Mouse (Mus musculus): ENCODE data around the gene Adarb2.
"Not testable (repeated sequence)": the region's sequence is repeated elsewhere in the genome, so short reads cannot be mapped to it uniquely, and the experiment has no call there.

Adarb2 gene

GRCm38 (mm10) chr13:8590460-8590859 lies 387.8 kb downstream of the Adarb2 start:
- no peak for DNase-seq

GRCm38 (mm10) chr13:8596977-8597646 lies 394.4 kb downstream of the Adarb2 start:
- DNase-seq, result no peak

DNA sequence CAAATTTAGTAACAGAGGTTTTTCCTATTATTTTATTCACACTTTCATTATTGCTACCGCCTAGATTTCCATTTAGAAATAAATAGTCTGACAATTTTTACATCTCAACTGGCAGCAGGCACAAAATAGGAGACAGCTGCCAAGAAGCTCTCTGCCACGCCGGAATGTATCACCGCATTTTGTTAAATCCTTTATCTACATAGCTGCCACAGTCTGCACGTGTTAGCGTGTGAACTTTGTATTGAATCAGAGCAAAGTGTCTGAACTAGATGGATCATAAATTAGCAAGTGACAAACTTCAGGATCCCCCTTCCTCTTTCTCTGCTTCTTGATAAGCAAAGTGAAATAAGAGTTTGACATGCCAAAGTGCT lies 395.0 kb downstream of the Adarb2 start:
- DNase-seq, result no peak

DNA sequence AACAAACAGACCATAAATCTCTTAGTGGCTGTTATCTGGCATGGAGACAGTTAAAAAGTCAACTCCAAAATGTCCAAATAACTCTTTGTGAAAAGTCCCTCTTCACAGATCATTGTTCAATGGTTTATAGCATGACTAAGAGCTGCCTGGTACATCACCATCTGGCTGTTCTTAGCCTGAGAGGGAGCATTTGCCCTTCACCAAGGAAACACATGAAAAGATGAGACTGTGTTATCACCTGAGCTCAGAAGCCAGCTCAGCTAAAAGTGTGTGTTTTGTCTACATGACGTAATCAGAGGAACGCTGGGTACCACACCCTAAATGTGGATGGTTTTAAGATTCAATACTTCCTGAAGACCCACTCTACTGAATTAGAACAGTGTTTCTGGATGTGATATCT lies 403.0 kb downstream of the Adarb2 start:
- DNase-seq, result no peak

- no peak for DNase-seq
Measured at GRCm38 (mm10) chr13:8608040-8608439, 405.4 kb downstream of the Adarb2 start.

- not testable (repeated sequence) for DNase-seq
Measured at GRCm38 (mm10) chr13:8608918-8609317, 406.3 kb downstream of the Adarb2 start.

DNA sequence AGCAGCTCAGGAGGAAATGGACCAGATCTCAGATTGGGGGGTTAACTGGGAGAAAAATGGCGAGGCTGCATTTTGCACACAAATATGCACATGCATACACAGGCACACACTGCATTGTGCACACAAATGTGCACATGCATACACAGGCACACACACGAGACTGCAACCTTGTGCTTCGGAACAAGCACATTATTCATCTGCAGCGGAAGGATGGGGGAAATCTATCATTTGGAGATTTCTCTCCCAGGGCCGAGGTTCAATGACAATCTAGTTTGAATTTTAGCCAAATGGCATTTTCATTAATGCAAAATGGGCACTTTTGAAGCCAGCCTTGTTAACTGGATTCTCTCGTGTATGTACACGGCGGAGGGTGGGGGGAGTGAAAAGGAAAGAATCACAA lies 408.3 kb downstream of the Adarb2 start:
- DNase-seq, result no peak

DNA sequence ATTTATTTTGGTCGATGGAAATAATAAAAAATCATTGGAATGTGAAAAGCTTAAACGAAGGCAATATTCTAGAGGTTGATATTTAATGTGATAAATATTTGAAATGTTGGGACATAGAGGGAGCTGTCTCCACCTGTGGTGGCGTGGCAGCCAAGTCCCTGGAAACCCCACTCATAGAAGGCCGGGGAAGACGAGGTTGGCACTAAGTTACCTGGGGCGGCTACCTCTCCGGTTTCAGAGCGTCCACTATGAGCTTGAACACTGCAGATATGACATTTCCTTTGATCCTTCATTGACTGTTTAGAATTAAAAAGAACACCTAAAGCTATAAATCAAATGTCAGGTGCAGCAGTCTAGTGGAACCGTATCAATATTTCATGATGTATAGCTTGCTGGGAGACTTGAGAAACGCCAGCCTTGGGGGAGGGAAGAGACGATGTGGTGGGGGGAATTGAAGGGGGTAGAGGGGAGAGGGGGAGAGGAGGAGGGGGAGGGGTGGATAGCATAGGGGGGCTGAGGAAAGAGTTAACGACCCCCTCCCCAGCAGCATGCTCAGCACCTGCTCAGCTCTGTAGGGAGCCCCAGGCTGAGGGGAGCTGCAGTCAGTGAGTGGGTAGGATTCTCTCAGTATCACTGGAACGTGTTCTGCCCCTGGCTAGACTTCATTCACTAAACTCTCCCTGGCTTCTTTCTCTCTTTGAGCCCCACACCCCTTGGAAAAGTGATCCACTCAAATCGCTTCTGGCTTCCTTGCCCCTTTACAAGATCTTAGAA lies 410.1 kb downstream of the Adarb2 start:
- no peak for DNase-seq

DNA sequence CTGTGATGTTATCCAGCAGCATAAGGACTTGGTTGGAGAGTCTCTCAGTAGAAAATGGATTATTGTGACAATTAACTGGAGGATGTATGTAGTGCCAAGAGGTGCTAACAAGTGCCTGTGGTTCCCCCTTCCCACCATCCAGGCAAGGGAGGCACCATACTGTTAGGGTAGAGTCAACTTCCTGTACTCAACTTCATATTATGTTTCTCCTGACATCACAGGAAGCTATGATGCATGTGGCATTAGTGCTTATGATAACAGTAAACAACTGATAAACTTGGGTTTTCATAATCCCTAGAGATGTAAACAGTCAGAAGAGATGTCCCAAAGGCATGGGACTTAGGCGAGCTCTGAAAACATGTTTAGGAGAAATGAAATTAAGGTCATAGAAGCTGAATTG lies 414.0 kb downstream of the Adarb2 start:
- no peak for DNase-seq

GRCm38 (mm10) chr13:8622263-8622662 lies 419.6 kb downstream of the Adarb2 start:
- DNase-seq, result no peak

DNA sequence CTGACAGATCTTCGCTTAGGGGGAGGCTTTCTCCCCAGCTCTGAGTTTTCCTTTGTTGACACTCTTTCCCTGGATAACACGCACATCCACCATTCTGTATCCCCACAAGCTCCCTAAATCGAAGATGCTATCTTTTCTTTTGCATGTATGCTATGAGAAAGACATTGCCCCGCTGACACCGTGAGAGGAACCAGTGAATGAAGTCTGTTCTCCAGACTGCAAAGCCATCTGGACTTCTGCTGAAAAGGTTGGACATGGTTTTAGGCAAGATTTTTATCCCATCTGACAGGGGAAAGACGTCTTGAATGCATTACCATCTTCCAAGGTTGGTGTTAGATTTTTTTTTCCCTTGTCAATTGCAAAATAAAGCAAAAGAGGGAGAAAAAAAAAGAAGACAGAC lies 426.9 kb downstream of the Adarb2 start:
- no peak for DNase-seq

GRCm38 (mm10) chr13:8631618-8632017 lies 429.0 kb downstream of the Adarb2 start:
- DNase-seq, result no peak

DNA sequence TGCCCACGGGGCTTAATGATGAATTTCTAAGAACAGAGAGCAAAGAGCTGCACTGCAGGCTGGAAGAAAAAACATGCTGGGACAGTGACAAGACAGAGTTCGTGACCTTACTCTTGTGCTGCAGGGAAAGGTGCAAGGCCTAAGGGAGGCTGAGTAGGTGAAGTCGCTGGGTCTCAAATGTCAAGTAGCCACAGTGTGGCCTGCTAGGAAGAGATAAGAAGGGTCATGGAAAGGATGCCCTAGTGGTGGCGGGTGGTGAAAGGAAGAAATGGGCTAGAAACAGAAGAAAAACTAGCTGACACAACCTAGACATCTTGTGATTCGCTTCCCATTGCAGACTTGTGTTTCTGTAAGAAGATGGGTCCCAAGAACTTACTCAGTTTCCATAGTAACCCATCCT lies 429.4 kb downstream of the Adarb2 start:
- DNase-seq, result no peak

GRCm38 (mm10) chr13:8633385-8634337 lies 431.0 kb downstream of the Adarb2 start:
- peak; percentile 18 for DNase-seq

- DNase-seq, result no peak
Measured at GRCm38 (mm10) chr13:8642084-8642483, 439.4 kb downstream of the Adarb2 start.

GRCm38 (mm10) chr13:8643920-8644319 lies 441.3 kb downstream of the Adarb2 start:
- DNase-seq, result no peak

GRCm38 (mm10) chr13:8644805-8645679 lies 442.4 kb downstream of the Adarb2 start:
- no peak for DNase-seq

DNA sequence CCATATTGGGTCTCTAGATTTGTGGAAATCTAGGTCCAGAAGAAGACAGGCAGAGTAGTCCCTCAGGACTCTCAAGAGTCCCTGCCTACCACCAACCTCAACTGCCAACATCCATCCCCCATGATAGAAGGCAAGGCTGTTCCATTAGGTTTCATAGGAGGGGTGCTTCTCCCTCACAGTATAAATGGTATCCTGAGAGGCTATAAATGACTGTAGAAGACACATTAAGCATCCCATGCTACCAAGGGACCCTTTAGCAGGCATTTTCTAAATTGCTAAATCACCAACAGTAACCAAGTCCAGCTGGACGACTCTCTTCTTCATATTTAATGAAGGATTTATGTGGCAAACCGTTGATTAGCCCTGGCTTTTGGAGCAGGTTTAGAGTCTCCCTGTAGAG lies 446.6 kb downstream of the Adarb2 start:
- DNase-seq, result no peak

DNA sequence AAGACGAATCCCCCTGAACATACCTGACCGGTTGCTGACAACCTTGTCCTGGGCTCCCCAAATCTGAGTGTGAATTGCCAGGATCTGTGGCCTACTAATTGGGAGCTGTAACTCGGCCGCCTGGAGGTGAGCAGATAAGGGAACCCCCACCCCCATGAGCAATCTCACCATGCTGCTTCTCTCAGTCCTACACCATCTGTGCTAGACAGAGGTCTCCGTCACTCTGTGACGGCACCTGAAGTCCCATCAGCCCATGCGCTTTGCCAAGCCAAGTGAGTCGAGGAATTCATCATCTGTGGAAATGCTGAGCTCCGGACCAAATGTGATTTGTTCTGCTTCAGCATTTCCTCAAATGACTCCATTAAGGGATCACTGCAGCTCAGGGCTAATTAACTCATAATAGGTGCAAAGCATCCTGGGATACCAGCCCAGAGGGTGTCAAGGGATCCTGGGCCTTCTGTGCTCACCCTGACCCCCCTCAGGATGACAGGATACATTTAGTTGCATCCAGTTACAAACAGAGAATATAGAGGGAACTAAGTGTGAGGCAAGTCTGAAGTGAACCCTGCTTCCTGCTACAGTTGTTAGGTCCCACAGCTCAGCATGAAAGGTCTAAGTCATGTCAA lies 462.1 kb downstream of the Adarb2 start:
- DNase-seq, result no peak

GRCm38 (mm10) chr13:8677174-8677573 lies 474.5 kb downstream of the Adarb2 start:
- DNase-seq, result no peak

- no peak for DNase-seq
Measured at GRCm38 (mm10) chr13:8680470-8681129, 477.9 kb downstream of the Adarb2 start.

Data from kidney, postnatal 10 days (tissue).